Mouse (Mus musculus): ENCODE results near the gene Hydin. TPM values are rescaled to one million over a fixed set of nuclear protein-coding genes. Genes with fewer than 3 reads are reported as not detected.

Gene Hydin
- total and polyA plus RNA-seq, 3 experiments, result 0.09 to 0.17 (median 0.10) TPM

DNA sequence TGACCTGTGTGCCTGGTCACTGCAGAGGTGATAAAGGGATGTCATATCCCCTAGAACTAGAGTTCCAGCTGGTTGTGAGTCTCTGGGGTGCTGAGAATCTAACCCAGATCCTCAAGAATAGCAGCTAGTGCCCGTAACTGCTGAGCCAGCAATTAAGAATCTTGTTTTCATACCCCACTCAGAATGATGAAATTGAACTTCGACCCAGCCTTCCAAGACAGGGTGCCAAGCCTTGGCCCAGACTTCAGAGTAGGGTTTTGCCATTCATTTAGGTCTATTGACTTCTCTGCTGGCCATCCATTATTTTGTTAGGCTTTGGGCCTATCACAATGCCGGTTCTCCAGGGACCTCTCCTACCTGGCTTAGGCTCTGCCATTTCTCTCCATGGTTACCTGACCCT is 367.0 kb downstream of the Hydin start:
- peak; percentile 29 for DNase-seq

DNA sequence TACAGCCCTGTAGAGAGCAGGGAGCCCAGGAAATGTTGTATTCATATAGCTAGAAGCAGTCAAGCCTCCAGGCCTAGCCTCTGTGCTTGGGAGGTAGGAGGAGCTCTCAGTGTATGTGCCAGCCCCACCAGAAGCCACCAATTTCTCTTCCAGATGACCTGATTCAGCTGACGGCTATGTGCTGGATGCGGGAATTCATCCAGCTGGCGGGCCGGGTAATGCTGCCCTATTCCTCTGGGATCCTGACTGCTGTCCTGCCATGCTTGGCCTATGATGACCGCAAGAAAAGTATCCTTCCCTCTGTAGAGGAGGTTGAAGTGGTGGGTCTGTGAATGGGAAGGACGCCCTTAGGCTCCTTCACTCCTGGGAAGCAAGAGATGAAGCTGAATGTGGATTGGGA is 369.4 kb downstream of the Hydin start:
- DNase-seq, result peak; percentile 30

DNA sequence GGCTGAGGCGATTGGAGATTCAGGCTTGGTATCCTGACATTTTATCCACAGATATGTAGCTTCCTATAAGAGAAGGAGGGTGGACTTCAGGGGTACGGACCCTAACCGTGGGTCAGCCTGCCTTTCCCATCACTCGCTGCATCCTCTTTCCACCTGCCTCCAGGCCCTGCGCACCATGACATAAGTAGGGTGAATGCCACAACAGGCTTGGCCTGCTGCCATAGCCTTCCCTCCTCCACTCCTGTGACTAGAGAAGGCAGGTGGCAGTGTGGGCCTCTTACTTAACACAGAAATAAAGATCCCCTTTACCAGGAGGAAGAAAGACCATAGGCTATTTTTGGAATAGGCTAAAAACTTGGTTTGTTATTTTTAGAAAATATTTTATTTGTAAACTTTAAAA is 375.6 kb downstream of the Hydin start:
- DNase-seq, result peak; percentile 56

DNA sequence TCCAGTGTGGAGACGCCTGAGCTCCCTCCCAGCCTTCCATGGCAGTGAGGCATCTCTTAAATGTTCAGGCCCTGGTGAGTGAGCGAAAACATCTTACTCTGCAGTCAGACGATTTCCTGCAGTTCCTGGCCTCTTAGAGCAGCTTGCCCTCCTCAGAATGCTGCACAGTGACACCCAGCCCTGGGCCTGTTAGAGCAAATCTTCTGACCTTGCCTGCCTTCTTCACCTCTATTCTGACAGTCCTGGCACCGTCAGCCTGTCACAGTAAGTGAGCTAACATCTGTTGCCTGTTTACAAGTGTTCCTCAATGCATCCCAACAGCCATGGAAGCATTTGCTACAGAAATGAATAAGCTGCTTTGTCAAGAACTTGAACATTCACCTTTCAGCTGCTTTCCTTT is 376.4 kb downstream of the Hydin start:
- DNase-seq, result no peak

DNA sequence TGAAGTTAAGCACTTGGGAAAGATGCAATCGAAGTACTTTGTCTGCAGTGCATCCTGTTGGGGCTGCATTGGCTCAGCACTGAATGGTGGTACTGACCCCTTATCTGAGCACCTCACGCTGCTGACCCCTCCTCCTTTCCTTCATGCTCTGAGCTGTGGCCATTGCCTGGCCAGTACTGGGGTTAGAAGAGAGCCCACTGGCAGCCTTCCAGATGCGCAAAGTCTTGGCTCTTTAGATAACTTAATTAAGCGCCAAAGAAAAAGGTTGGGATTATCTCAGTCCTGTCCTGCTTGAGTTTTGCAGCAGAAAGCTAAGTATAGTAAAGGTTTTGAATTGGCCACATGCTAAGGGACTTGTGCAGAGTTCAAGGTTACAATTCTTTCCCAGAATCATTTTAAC is 377.6 kb downstream of the Hydin start:
- DNase-seq, result no peak

DNA sequence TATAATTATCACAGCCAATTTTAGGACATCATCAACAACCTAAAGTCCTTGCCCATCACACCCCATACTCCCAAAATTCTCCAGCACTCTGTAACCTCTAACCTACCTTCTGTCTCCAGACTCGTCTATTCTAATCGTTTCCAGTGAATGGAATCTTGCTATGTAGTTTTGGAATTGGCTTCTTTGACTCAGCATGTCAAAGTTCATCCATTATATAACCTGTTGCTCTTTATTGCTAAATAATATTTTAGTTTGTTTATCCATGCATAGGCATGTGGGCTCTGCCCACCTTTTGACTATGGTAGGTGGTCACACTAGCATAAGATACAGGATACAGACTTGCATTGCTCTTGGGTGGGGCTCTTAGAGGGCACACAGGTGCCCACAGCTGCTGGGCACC is 378.1 kb downstream of the Hydin start:
- DNase-seq, result no peak

DNA sequence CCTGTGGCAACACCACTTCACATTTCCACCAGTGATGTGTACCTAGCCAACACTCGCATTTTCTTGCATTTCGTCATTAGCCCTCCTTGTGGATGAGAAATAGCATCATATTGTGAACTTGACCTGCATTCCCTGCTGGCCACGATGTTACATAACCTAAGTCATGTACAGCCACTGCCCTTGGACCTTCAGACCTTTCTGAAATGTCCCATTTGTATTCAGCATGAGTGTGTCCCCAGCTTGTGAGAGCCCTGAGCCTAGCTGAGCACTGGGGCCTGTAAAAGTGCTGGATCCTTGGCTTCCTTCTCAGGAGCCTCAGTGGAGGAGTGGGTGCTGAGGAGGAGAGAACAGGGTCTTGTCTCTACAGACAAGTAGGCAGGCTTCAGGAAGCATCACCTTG is 378.6 kb downstream of the Hydin start:
- DNase-seq, result peak; percentile 62

DNA sequence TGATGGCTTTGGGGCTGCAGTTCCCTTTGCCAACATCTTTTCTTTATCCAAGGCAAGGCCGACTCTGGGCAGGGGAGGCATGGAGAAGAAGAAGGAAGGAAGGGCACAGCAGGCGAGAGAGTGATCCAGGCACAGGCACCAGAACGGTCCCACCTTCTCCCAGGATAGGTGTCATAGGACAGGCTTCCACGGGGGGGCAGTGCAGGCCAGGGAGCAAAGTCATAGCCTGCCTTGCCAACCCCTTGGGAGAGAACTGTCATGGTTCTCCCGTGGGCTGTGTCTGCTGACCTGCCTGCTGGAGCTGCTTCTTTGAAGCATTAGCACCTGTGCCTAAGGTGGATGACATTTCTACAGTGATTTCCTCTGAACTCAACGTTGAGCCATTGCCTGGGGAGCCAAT is 379.3 kb downstream of the Hydin start:
- DNase-seq, result peak; percentile 86

DNA sequence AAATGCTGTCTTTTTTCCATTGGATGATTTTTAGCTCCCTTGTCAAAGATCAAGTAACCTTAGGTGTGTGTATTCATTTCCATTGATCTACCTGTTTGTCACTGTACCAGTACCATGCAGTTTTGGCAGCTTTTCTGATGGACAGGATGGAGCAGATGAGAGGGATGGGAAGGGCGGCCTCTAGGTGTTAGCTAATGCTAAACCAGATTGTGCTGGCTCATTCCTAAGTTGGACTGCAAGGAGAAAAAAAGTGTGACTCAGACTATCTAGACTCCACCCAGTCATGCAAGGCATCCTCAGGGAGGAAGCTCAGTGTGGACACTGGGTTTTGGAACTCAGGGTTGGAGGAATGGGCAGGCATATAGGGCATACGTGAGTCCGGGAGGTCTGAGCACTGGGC is 381.8 kb downstream of the Hydin start:
- DNase-seq, result no peak

DNA sequence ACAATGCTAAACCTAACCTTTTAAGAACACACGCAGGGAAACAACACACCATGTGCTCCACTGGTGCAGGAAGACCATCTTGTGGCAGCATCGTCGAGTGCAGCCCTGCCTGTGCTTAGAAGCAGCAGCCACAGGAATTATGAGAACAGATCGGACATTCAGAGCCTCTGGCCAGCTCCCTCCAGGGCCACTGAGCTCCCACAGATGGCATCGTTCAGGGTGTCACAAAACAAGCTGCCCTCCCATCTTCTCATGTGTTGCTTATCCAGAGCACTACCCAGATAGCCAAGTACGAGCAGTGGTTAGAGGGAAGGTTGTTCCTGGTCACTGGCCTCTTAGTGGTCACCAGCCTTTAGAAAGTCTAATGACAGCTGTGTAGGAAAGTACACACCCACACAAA is 382.5 kb downstream of the Hydin start:
- no peak for DNase-seq

DNA sequence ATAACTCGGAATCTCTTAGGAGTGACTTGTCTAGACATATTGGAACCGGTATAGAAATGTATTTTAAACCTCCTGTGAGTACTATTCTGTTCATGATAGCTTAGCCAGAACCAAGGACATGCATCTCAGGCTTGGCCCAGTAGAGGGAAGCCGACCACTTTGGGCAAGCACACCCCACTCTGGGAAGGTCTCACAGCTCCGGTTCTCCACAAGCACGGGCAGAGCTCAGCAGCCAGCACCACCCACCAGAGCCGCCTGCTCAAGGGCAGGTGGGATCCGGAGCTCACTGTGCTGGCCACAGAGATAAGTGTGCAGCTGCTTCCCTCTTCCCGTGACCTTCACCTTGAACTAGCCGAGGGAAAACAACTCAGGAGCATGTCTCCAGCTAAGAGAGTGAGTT is 384.1 kb downstream of the Hydin start:
- DNase-seq, result peak; percentile 49

DNA sequence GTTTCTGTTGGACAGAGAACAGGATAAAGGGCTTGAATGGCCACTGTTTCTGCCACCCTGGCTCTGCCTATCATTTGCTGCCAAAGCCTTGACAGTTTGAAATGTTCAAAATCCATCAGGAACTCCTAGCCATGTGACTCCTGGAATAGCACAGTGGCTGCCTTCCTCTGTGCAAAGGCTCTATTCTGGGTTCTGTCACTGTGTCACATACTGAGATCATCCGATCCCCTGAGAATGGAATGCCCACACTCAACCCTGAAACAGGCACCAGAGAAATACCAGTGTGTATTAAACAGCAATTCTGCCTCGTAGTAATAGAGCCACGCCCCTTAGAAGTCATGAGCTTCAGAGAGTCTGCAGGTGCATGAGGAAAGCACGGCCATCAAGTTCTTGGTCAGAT is 385.1 kb downstream of the Hydin start:
- DNase-seq, result no peak

DNA sequence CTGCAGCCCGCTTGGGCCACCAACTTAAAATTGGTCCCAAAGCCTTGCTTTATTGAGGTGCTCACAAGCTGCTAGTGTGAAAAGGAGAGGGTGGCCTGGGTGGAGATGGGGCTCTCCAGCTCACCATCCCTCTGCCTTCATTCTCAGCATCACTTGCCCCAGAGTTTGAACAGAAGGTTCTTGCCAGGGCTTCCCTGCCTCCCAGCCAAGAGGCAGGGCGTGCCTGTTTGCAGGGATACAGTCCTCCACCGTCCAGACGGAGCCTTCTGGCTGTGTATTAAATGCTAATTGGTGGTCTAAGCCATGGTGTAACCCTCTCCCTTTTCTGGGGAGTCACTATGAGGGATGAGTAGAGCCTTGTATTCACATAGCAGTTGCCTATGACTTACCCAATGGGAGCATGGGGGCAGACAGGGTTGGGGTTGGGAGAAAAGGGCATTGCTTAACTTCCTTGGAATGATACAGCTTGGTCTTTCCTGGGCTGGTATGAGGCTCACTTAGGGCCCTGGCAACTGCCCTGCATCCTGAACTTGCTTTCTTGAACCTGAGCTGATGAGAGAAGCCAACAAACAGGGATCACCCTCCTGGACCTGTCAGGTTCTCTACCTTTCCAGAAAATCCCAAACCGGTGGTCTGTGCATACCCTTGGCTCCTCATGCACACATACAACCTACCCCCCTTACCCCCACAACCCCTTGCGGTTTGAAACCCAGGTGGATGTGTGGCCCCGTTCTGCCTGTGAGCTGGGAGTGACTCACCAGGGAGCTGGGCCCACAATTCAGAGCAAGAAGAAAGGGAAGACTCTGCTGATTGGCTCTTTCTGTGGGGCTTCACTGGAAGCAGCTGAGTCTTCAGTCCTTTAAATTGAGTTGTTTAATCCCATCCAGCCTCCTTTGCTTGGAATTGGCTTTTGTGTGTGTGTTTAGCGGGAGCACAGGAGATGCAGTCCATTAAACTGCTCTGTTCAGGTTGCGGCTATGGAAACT is 387.6 kb downstream of the Hydin start:
- DNase-seq, result no peak

DNA sequence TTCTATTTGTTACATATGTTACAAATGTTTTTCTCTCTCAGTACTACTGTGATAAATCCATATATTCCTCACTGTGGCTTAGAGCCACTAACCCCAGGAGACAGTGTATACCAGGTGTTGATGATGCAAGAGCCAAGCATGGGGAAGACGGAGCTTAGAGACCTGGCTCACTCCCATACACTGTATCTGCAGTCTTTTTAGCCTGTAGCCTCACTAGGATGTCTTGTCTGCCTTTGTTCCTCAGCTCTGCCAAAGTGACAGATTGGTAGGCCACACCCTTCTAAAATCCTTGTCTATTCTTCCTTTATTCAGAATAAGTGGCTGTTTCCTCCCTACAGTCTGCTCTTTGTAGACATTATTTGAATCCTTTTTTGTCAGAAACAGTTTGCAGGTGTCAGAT is 389.1 kb downstream of the Hydin start:
- DNase-seq, result no peak

DNA sequence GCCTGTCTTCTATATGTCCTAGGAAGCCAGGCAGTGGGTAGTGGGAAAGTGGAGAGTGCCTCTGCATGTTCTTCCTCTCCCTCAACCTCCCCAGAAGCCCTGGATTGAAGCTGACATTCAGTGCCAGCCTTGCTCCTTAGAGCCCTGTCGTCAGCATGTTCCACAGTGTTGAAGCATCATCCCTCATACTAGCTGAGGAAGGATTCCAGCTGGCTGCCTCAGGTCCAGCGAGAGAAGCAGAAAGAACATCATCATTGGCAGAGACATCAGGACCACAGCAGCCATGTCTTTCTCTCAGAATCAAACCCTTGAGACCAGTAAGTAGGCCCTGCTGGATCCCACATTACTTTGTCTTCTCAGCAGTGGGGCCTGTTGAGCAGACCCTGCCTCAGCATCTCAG is 390.9 kb downstream of the Hydin start:
- no peak for DNase-seq

Small RNA genes lying within 50 kb of the gene (microRNA-seq; reads per million reads assigned to microRNA genes)
- 0 reads per million in 2 experiments for gene Gm44489
- 0 to 0.22 reads per million in 2 experiments for gene Gm47306

Other genes with a start within 250 kb of the Hydin start
- 1 to 10 TPM; 2.7 to 3.5 TPM for gene Chst4, start 227.2 kb upstream of the Hydin start, total RNA-seq (2021)
- gene Chst4, start 227.2 kb upstream of the Hydin start, polyA plus RNA-seq (2012; rRNA removed), result 2.3 and 3.0 TPM in 2 replicates
- 1 to 10 TPM; 7.4 to 8.9 TPM for gene Zfp612, start 187.2 kb upstream of the Hydin start, total RNA-seq (2021)
- gene Zfp612, start 187.2 kb upstream of the Hydin start, polyA plus RNA-seq (2012; rRNA removed), result 1.5 and 1.8 TPM in 2 replicates
- not detected for gene Gm21964, start 165.8 kb upstream of the Hydin start, total RNA-seq (2021)
- gene Gm21964, start 165.8 kb upstream of the Hydin start, polyA plus RNA-seq (2012; rRNA removed), result not detected in 2 replicates
- gene Gm17720, start 164.2 kb upstream of the Hydin start, total RNA-seq (2021), result not detected
- not detected in 2 replicates for gene Gm17720, start 164.2 kb upstream of the Hydin start, polyA plus RNA-seq (2012; rRNA removed)
- gene Calb2, start 98.8 kb upstream of the Hydin start, total RNA-seq (2021), result under 1 TPM; 0.26 to 0.52 TPM
- gene Calb2, start 98.8 kb upstream of the Hydin start, polyA plus RNA-seq (2012; rRNA removed), result 0.13 TPM in 1 of 2 replicates, not detected in the other
- 1 to 10 TPM; 8.5 to 8.7 TPM for gene Cmtr2, start 51.3 kb upstream of the Hydin start, total RNA-seq (2021)
- gene Cmtr2, start 51.3 kb upstream of the Hydin start, polyA plus RNA-seq (2012; rRNA removed), result 2.8 and 4.8 TPM in 2 replicates